Mouse (Mus musculus): Measurements from ENCODE around the gene Zpr1.
A peak's percentile ranks its signal among the peaks of the same experiment; 100 is the strongest.
"Not testable (repeated sequence)": the region's sequence is repeated elsewhere in the genome, so short reads cannot be mapped to it uniquely, and the experiment has no call there.

The Zpr1 gene

GRCm38 (mm10) chr9:46261131-46261530 lies 11.7 kb upstream of the Zpr1 start:
- DNase-seq (ENCODE audit: low spot score) = no peak

- no peak for DNase-seq (ENCODE audit: low spot score)
These were observed 4.5 kb upstream of the Zpr1 start, which contains the start of gene Apoa5 for GRCm38 (mm10) chr9:46268343-46268873. Gene Apoa5 (plus strand): TSS chr9:46268633.

GRCm38 (mm10) chr9:46269125-46269524 lies 3.7 kb upstream of the Zpr1 start:
- DNase-seq (ENCODE audit: low spot score) = no peak

- DNase-seq (ENCODE audit: low spot score) = no peak
These were observed 2.1 kb upstream of the Zpr1 start for GRCm38 (mm10) chr9:46270782-46271181.

- no peak for DNase-seq (ENCODE audit: low spot score)
These were observed 794 bp upstream of the Zpr1 start for GRCm38 (mm10) chr9:46272070-46272469.

- DNase-seq (ENCODE audit: low spot score) = no peak
These were observed 1.6 kb downstream of the Zpr1 start for GRCm38 (mm10) chr9:46274494-46274893.

GRCm38 (mm10) chr9:46282631-46283436 lies 10.0 kb downstream of the Zpr1 start, which contains the start of gene Bud13:
Gene Bud13 (plus strand): TSS chr9:46283008.
- DNase-seq (ENCODE audit: low spot score) = peak; percentile 84

- DNase-seq (ENCODE audit: low spot score) = no peak
These were observed 25.5 kb downstream of the Zpr1 start for GRCm38 (mm10) chr9:46298381-46298780.

- DNase-seq (ENCODE audit: low spot score) = no peak
These were observed 29.3 kb downstream of the Zpr1 start for GRCm38 (mm10) chr9:46302142-46302541.

- no peak for DNase-seq (ENCODE audit: low spot score)
These were observed 36.3 kb downstream of the Zpr1 start for GRCm38 (mm10) chr9:46309121-46309520.

GRCm38 (mm10) chr9:46314507-46314906 lies 41.6 kb downstream of the Zpr1 start:
- peak; percentile 35 for DNase-seq (ENCODE audit: low spot score)

GRCm38 (mm10) chr9:46314921-46315320 lies 42.1 kb downstream of the Zpr1 start:
- no peak for DNase-seq (ENCODE audit: low spot score)

GRCm38 (mm10) chr9:46315807-46316365 lies 43.0 kb downstream of the Zpr1 start:
- DNase-seq (ENCODE audit: low spot score) = no peak

- DNase-seq (ENCODE audit: low spot score) = no peak
These were observed 43.5 kb downstream of the Zpr1 start for GRCm38 (mm10) chr9:46316388-46316787.

- no peak for DNase-seq (ENCODE audit: low spot score)
These were observed 44.0 kb downstream of the Zpr1 start for GRCm38 (mm10) chr9:46316909-46317308.

GRCm38 (mm10) chr9:46317957-46318356 lies 45.1 kb downstream of the Zpr1 start:
- no peak for DNase-seq (ENCODE audit: low spot score)

- not testable (repeated sequence) for DNase-seq (ENCODE audit: low spot score)
These were observed 47.0 kb downstream of the Zpr1 start, which contains the start of gene 4931429L15Rik for GRCm38 (mm10) chr9:46319886-46320285. Gene 4931429L15Rik (minus strand): TSS chr9:46319986.

- no peak for DNase-seq (ENCODE audit: low spot score)
These were observed 47.6 kb downstream of the Zpr1 start for GRCm38 (mm10) chr9:46320461-46320860.

- DNase-seq (ENCODE audit: low spot score) = no peak
These were observed 54.0 kb downstream of the Zpr1 start for GRCm38 (mm10) chr9:46326694-46327405.

- DNase-seq (ENCODE audit: low spot score) = no peak
These were observed 55.1 kb downstream of the Zpr1 start for GRCm38 (mm10) chr9:46327706-46328571.

GRCm38 (mm10) chr9:46328572-46329249 lies 55.8 kb downstream of the Zpr1 start:
- DNase-seq (ENCODE audit: low spot score) = no peak
